Mouse (Mus musculus): ENCODE measurements around the gene Aatk. TPM values are rescaled to one million over a fixed set of nuclear protein-coding genes. Genes with fewer than 3 reads are reported as not detected.

Aatk gene
- polyA plus RNA-seq (2012; rRNA removed) = 208 and 235 TPM in 2 replicates

GRCm38 (mm10) chr11:120046553-120047191, at the start of gene Aatk:
Aatk (minus strand) TSS chr11:120047167.
- peaks cover 10% of the 10 kb centered on the region for H3K4me1 ChIP-seq (ENCODE audit: control insufficient read depth, insufficient read depth, low read length)
- peak within 1 kb of the TSS; percentile 99 for H3K27ac ChIP-seq (ENCODE audit: insufficient read depth, low read length)
- TF ChIP-seq POLR2A (IDR thresholded peaks at IDR 0.05; ENCODE audit: extremely low read depth, insufficient read depth, low read length) = no peak
- no peak for TF ChIP-seq CTCF (IDR thresholded peaks at IDR 0.05; ENCODE audit: extremely low read depth, insufficient read depth, low read length)
- H3K4me3 ChIP-seq (ENCODE audit: insufficient read depth, low read length) = peak within 1 kb of the TSS; percentile 82

DNA sequence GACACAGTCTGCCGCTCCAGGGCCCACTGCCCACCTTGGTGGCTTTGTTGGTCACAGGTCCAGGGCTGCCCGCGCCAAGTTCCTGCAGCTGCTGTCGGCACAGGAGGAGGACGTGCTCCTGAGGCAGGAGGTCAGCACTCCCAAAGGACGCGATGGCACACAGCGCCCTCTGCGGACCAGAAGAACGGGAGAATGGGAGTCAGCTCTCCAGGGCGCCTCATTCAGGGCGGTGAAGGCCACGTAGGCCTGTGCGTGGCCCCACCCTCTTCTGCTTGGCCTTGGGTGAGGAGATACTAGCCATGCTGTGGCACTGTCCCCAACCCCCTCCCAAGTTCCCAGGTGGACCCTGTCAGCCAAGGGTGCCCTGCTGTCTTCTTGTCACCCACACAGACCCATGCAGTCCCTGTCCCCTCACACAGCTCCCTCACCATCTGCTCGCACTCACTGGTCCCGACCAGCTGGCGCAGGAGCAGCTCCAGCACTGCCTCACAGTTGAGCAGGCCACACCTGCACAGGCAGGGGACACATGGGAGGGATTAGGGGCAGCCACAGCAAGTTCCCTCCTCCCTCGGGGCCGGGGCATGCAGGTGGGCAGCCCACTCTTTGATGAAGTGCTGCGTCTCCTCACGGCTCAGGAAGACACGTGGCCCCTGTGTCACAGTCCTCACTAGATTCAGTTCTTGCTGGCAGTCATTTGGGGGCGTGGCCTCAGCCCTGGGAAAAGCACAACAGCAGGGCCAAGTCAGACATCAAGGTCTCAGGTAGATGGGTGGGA, 46.0 kb upstream of the Aatk start:
- H3K27ac ChIP-seq (ENCODE audit: insufficient read depth, low read length) = no peak overlapping the region
- TF ChIP-seq CTCF (IDR thresholded peaks at IDR 0.05; ENCODE audit: extremely low read depth, insufficient read depth, low read length) (no peak), POLR2A (IDR thresholded peaks at IDR 0.05; ENCODE audit: extremely low read depth, insufficient read depth, low read length) (no peak)
- H3K4me1 ChIP-seq (ENCODE audit: control insufficient read depth, insufficient read depth, low read length) = peaks cover 2% of the 10 kb centered on the region; the same call in 1 of the 2 replicates
- H3K4me3 ChIP-seq (ENCODE audit: insufficient read depth, low read length) = no peak overlapping the region

DNA sequence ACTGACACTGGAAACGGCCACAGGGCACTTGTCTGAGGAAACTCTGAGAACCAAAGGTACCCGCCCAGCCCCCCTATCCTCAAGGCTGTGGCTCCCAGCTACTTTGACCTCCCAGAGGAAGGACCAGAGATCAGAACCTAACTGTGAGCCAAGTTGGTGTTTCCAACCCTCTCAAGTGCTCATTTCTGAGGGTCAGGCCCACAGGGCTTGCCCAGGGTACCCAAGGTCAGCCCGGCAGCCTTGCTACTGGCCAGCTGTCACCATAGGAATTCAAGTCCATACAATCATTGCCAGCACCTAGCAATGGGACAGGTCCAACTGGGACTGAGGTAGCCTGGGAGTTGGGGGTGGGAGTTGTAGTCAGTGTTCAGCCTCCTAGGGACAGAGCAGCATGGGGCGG, 43.7 kb upstream of the Aatk start:
- TF ChIP-seq CTCF (IDR thresholded peaks at IDR 0.05; ENCODE audit: extremely low read depth, insufficient read depth, low read length) (no peak), POLR2A (IDR thresholded peaks at IDR 0.05; ENCODE audit: extremely low read depth, insufficient read depth, low read length) (no peak)
- H3K4me1 ChIP-seq (ENCODE audit: control insufficient read depth, insufficient read depth, low read length) = peaks cover 4% of the 10 kb centered on the region
- no peak overlapping the region for H3K4me3 ChIP-seq (ENCODE audit: insufficient read depth, low read length)
- H3K27ac ChIP-seq (ENCODE audit: insufficient read depth, low read length) = no peak overlapping the region

- peak within 1 kb of the TSS; percentile 54 for H3K4me3 ChIP-seq (ENCODE audit: insufficient read depth, low read length)
Measured at GRCm38 (mm10) chr11:120086702-120087152, 39.8 kb upstream of the Aatk start, which contains the start of gene Cep131. Cep131 (minus strand) TSS chr11:120086827.

GRCm38 (mm10) chr11:120085891-120086627, 39.1 kb upstream of the Aatk start:
- Histone ChIP-seq H3K27ac (ENCODE audit: insufficient read depth, low read length) (peak overlapping the region; percentile 79), H3K4me3 (ENCODE audit: insufficient read depth, low read length) (peak overlapping the region; percentile 54), H3K4me1 (ENCODE audit: control insufficient read depth, insufficient read depth, low read length) (peaks cover 5% of the 10 kb centered on the region)
- no peak for TF ChIP-seq CTCF (IDR thresholded peaks at IDR 0.05; ENCODE audit: extremely low read depth, insufficient read depth, low read length)
- no peak for TF ChIP-seq POLR2A (IDR thresholded peaks at IDR 0.05; ENCODE audit: extremely low read depth, insufficient read depth, low read length)

More at GRCm38 (mm10) chr11:120086702-120087152, 39.8 kb upstream of the Aatk start, which contains the start of gene Cep131:
- peaks cover 5% of the 10 kb centered on the region for H3K4me1 ChIP-seq (ENCODE audit: control insufficient read depth, insufficient read depth, low read length)
- H3K27ac ChIP-seq (ENCODE audit: insufficient read depth, low read length) = peak within 1 kb of the TSS; percentile 79
- TF ChIP-seq CTCF (IDR thresholded peaks at IDR 0.05; ENCODE audit: extremely low read depth, insufficient read depth, low read length) = no peak
- TF ChIP-seq POLR2A (IDR thresholded peaks at IDR 0.05; ENCODE audit: extremely low read depth, insufficient read depth, low read length) = peak; percentile 43; the same call in 1 of the 2 replicates

DNA sequence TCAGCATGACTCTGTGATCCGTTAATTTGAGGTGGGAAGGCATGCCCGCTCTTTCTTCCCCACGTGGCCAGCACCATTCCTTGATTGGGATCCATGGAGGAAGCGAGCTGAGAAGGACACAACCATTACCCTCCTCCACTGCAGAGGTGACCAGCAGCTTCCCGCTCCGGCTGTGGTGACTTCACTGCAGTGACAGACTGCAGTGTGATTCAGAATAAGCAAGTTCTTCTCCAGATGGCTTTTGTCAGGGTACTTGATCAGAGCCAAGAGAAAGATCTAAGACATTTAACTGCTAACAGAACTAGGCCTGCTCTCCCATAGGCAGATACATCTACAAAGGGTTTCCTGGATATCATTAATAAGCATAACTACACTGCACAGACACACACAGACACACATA, 33.3 kb upstream of the Aatk start:
- Histone ChIP-seq H3K27ac (ENCODE audit: insufficient read depth, low read length) (no peak overlapping the region), H3K4me3 (ENCODE audit: insufficient read depth, low read length) (no peak overlapping the region), H3K4me1 (ENCODE audit: control insufficient read depth, insufficient read depth, low read length) (no peaks in the 10 kb centered on the region)
- no peak for TF ChIP-seq CTCF (IDR thresholded peaks at IDR 0.05; ENCODE audit: extremely low read depth, insufficient read depth, low read length)
- TF ChIP-seq POLR2A (IDR thresholded peaks at IDR 0.05; ENCODE audit: extremely low read depth, insufficient read depth, low read length) = no peak

- Histone ChIP-seq H3K4me1 (ENCODE audit: control insufficient read depth, insufficient read depth, low read length) (no peaks in the 10 kb centered on the region), H3K4me3 (ENCODE audit: insufficient read depth, low read length) (no peak overlapping the region)
Measured at GRCm38 (mm10) chr11:120076191-120076590, 29.2 kb upstream of the Aatk start.

DNA sequence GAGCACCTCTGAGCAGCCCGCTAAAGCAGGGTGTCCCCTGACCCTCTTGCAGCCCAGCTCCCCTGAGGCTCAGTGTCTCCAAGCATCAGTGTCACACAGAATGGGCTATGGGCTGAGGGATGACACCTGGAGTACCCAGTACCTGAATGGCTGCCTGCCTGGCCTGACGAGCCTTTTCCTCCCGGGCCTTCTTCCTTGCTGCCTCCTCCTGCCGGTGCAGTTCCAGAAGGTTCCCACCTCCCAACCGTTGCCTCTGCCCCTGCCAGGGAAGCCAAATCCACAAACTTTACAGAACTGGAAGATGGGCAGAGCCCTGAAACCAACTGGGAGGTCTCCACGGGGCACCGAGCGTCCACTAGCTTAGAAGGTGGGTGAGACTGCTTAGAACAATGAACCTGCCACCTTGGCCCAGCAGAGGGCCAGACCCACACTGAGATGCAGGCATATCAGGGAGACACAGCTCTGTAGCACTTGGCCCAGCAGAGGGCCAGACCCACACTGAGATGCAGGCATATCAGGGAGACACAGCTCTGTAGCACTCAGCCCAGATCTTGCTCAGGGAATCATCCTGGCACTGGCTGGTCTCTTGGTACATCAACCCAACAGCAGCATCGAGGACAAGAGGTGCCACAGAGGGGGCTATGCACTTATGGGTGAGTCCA, 26.1 kb upstream of the Aatk start:
- Histone ChIP-seq H3K27ac (ENCODE audit: insufficient read depth, low read length) (no peak overlapping the region), H3K4me3 (ENCODE audit: insufficient read depth, low read length) (no peak overlapping the region), H3K4me1 (ENCODE audit: control insufficient read depth, insufficient read depth, low read length) (no peaks in the 10 kb centered on the region)
- TF ChIP-seq POLR2A (IDR thresholded peaks at IDR 0.05; ENCODE audit: extremely low read depth, insufficient read depth, low read length) (no peak), CTCF (IDR thresholded peaks at IDR 0.05; ENCODE audit: extremely low read depth, insufficient read depth, low read length) (no peak)

More at GRCm38 (mm10) chr11:120076191-120076590, 29.2 kb upstream of the Aatk start:
- no peak overlapping the region for H3K27ac ChIP-seq (ENCODE audit: insufficient read depth, low read length)
- no peak for TF ChIP-seq CTCF (IDR thresholded peaks at IDR 0.05; ENCODE audit: extremely low read depth, insufficient read depth, low read length)
- TF ChIP-seq POLR2A (IDR thresholded peaks at IDR 0.05; ENCODE audit: extremely low read depth, insufficient read depth, low read length) = no peak
